Mouse (Mus musculus) heart, postnatal 0 days (tissue): ENCODE results near the gene Fn1. TPM values are rescaled to one million over a fixed set of nuclear protein-coding genes. Genes with fewer than 3 reads are reported as not detected.

Source experiments
- ATAC-seq: fragments of 200-750 bp; cut with Nextera tagmentation; 2 replicates; pipeline ENCODE4 v1.8.0; 2017; ENCODE audit warnings: low read depth, moderate number of reproducible peaks, moderate library complexity; ENCODE audit not compliant: insufficient read depth
- DNase-seq: peaks from one replicate; pipeline ENCODE4 v3.0.0-alpha.2; 2016; ENCODE audit warnings: low spot score
- H3K27ac ChIP-seq: fragments of 300-500 bp; sonication (generic); 2 replicates; pipeline ENCODE4 v1.5.1; 2014; ENCODE audit warnings: low read depth, mild to moderate bottlenecking
- H3K27me3 ChIP-seq: fragments of 300-500 bp; sonication (generic); 2 replicates; pipeline ENCODE4 v1.6.1; 2014; ENCODE audit warnings: low read length, mixed read lengths; ENCODE audit not compliant: control insufficient read depth, insufficient read depth
- H3K36me3 ChIP-seq: fragments of 300-500 bp; sonication (generic); replicated peaks from 2 replicates; pipeline ENCODE4 v1.6.1; 2014; ENCODE audit warnings: low read length, mixed read lengths; ENCODE audit not compliant: control insufficient read depth, insufficient read depth
- H3K4me1 ChIP-seq: fragments of 300-500 bp; sonication (generic); 2 replicates; pipeline ENCODE4 v1.6.1; 2014; ENCODE audit warnings: antibody characterized with exemption; ENCODE audit not compliant: control insufficient read depth, insufficient read depth
- H3K4me2 ChIP-seq: fragments of 300-500 bp; sonication (generic); 2 replicates; pipeline ENCODE4 v1.6.1; 2014; ENCODE audit warnings: low read depth, mild to moderate bottlenecking, low read length, moderate library complexity
- H3K4me3 ChIP-seq: fragments of 300-500 bp; sonication (generic); 2 replicates; pipeline ENCODE4 v1.5.1; 2014; ENCODE audit warnings: low read depth, low read length
- H3K9ac ChIP-seq: fragments of 300-500 bp; sonication (generic); replicated peaks from 2 replicates; pipeline ENCODE4 v1.6.1; 2014; ENCODE audit warnings: low read depth, low read length, mixed read lengths
- H3K9me3 ChIP-seq: fragments of 300-500 bp; sonication (generic); replicated peaks from 2 replicates; pipeline ENCODE4 v1.6.1; 2016; ENCODE audit warnings: low read length; ENCODE audit not compliant: control insufficient read depth
- CTCF ChIP-seq: IDR thresholded peaks from 2 replicates; pipeline ENCODE4 v1.5.1; 2016; ENCODE audit warnings: antibody characterized with exemption, control low read depth, low read depth
- EP300 ChIP-seq: IDR thresholded peaks from 2 replicates; pipeline ENCODE4 v1.6.1; 2016; ENCODE audit warnings: antibody characterized with exemption, low read depth
- WGBS: fragments of 180-500 bp; shearing (Covaris S2); extraction: QIAGEN DNeasy Blood & Tissue Kit; methylation state at CpG from one replicate; pipeline ENCODE4 v1.1.7; 2014; 5-methylcytosine and 5-hydroxymethylcytosine counted together
- polyA plus RNA-seq: library from polyadenylated mRNA; unstranded; fragments of >200 nt; fragmentation: Nextera tagmentation; extraction: Ambion mirVana; gene quantifications from 2 replicates; pipeline ENCODE4 v1.2.1, GENCODE M21; 2015
- total RNA-seq: library from RNA; depleted of rRNA; stranded (reverse); fragments of >200 nt; gene quantifications from 2 replicates; pipeline ENCODE4 v1.2.3, GENCODE M21; 2014; ENCODE audit warnings: low replicate concordance

Gene Fn1
- total and polyA plus RNA-seq, 2 experiments from 2014 or later = 84.2 to 234 TPM

- Histone ChIP-seq H3K4me1 (no peaks in the 10 kb centered on the region; the same call in 1 of the 2 replicates), H3K36me3 (no peaks in the 10 kb centered on the region), H3K27ac (no peak overlapping the region), H3K27me3 (no peaks in the 10 kb centered on the region), H3K9ac (no peak overlapping the region), H3K9me3 (no peaks in the 10 kb centered on the region), H3K4me2 (no peak overlapping the region), H3K4me3 (no peak overlapping the region)
- DNase-seq (no peak), ATAC-seq (no peak)
- no peak for TF ChIP-seq EP300
- no peak for TF ChIP-seq CTCF
- WGBS = 84% methylated on average over 4 of the region's 4 CpGs
Observed at GRCm38 (mm10) chr1:71674274-71674673, 21.3 kb upstream of the Fn1 start.

- no peak overlapping the region for H3K9ac ChIP-seq
- no peak overlapping the region for H3K4me3 ChIP-seq
- WGBS = 17% methylated on average over 3 of the region's 3 CpGs
- H3K4me1 ChIP-seq = no peaks in the 10 kb centered on the region; the same call in 1 of the 2 replicates
- DNase-seq = no peak
- TF ChIP-seq EP300 = no peak
- no peak for TF ChIP-seq CTCF
- ATAC-seq = no peak
- no peak overlapping the region for H3K4me2 ChIP-seq
- H3K27ac ChIP-seq = no peak overlapping the region
- no peaks in the 10 kb centered on the region for H3K27me3 ChIP-seq
- H3K9me3 ChIP-seq = no peaks in the 10 kb centered on the region
- H3K36me3 ChIP-seq = no peaks in the 10 kb centered on the region
Observed at GRCm38 (mm10) chr1:71673398-71673910, 20.5 kb upstream of the Fn1 start.

- Histone ChIP-seq H3K4me3 (no peak overlapping the region), H3K27me3 (no peaks in the 10 kb centered on the region), H3K9ac (no peak overlapping the region), H3K27ac (no peak overlapping the region), H3K36me3 (no peaks in the 10 kb centered on the region), H3K4me2 (no peak overlapping the region), H3K9me3 (no peaks in the 10 kb centered on the region), H3K4me1 (no peaks in the 10 kb centered on the region; the same call in 1 of the 2 replicates)
- no peak for TF ChIP-seq EP300
- no peak for TF ChIP-seq CTCF
- no peak for DNase-seq
- 74% methylated on average over 3 of the region's 3 CpGs for WGBS
- no peak for ATAC-seq
Observed at GRCm38 (mm10) chr1:71672346-71672745, 19.3 kb upstream of the Fn1 start.

DNA sequence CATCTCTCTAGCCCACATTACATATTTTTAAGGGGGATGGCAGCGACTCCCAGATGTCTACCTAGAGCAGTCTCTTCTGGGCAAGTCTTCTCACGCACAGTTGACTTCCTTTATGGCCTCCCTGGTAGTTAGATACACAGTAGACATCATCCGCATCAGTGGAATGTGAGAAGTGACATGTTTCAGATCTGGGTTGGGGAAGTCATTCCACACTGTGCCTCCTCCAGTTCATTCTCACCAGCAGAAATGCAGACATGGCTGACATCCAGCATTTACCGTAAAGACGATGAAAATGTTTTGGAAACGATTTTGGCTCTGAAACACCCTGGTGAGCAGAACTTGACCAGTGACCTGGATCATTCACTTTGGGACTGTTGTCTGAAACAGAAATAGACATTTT lies 10.2 kb upstream of the Fn1 start:
- Histone ChIP-seq H3K36me3 (no peaks in the 10 kb centered on the region), H3K9me3 (peaks cover 15% of the 10 kb centered on the region), H3K9ac (no peak overlapping the region), H3K27me3 (no peaks in the 10 kb centered on the region), H3K4me3 (no peak overlapping the region), H3K4me1 (no peaks in the 10 kb centered on the region), H3K4me2 (no peak overlapping the region), H3K27ac (no peak overlapping the region)
- TF ChIP-seq EP300 = no peak
- no peak for TF ChIP-seq CTCF
- ATAC-seq (no peak), DNase-seq (no peak)
- WGBS = 83% methylated on average over 6 of the region's 6 CpGs

DNA sequence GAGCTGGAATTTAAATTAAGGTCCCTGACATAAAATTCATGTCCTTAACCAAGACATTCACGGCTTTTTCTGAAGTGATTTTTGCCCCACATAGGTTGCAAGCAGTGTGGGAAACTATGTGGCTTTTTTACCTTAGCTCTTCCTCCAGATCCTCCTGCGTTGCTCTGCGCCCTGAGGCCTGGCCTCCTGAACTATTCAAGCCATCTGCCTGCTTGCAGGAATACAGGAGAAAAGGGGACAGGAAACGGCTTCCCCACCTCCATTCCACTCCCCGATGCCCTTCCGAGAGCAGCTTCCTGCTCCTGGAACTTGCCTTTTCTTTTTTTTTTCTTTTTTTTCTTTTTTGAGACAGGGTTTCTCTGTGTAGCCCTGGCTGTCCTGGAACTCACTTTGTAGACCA lies 5.6 kb upstream of the Fn1 start:
- Histone ChIP-seq H3K27me3 (no peaks in the 10 kb centered on the region), H3K36me3 (no peaks in the 10 kb centered on the region), H3K27ac (no peak overlapping the region), H3K9me3 (peaks cover 15% of the 10 kb centered on the region), H3K9ac (no peak overlapping the region), H3K4me2 (no peak overlapping the region), H3K4me1 (peaks cover 5% of the 10 kb centered on the region; the same call in 1 of the 2 replicates), H3K4me3 (no peak overlapping the region)
- 63% methylated on average over 6 of the region's 6 CpGs for WGBS
- TF ChIP-seq CTCF (no peak), EP300 (no peak)
- ATAC-seq (no peak), DNase-seq (no peak)

GRCm38 (mm10) chr1:71656309-71656708 lies 3.3 kb upstream of the Fn1 start:
- no peak overlapping the region for H3K4me2 ChIP-seq
- H3K4me1 ChIP-seq = peaks cover 5% of the 10 kb centered on the region; the same call in 1 of the 2 replicates
- H3K9me3 ChIP-seq = no peaks in the 10 kb centered on the region
- no peak overlapping the region for H3K4me3 ChIP-seq
- no peak overlapping the region for H3K9ac ChIP-seq
- TF ChIP-seq CTCF (no peak), EP300 (no peak)
- 43% methylated on average over 6 of the region's 6 CpGs for WGBS
- no peak for DNase-seq
- H3K27me3 ChIP-seq = no peaks in the 10 kb centered on the region
- no peak for ATAC-seq
- no peak overlapping the region for H3K27ac ChIP-seq
- H3K36me3 ChIP-seq = no peaks in the 10 kb centered on the region
